Mouse (Mus musculus) left cerebral cortex, adult 11 months (tissue): Measurements from ENCODE around the gene Focad.

Experiments
- DNase-seq: peaks from one replicate; pipeline ENCODE4 v3.0.0; 2022; ENCODE audit warnings: low spot score

Gene Focad

GRCm38 (mm10) chr4:88094062-88094767 lies at the start of gene Focad:
Gene Focad (plus strand): TSS chr4:88094629.
- peak; percentile 97 for DNase-seq

- no peak for DNase-seq
Measured at GRCm38 (mm10) chr4:88045151-88045550, 49.3 kb upstream of the Focad start.

- no peak for DNase-seq
Measured at GRCm38 (mm10) chr4:88046280-88046679, 48.1 kb upstream of the Focad start.

- no peak for DNase-seq
Measured at GRCm38 (mm10) chr4:88075388-88075787, 19.0 kb upstream of the Focad start.

GRCm38 (mm10) chr4:88078983-88079382 lies 15.4 kb upstream of the Focad start:
- no peak for DNase-seq

- DNase-seq, result no peak
Measured at GRCm38 (mm10) chr4:88081417-88081816, 13.0 kb upstream of the Focad start.

- DNase-seq, result no peak
Measured at GRCm38 (mm10) chr4:88081885-88082284, 12.5 kb upstream of the Focad start.

- no peak for DNase-seq
Measured at GRCm38 (mm10) chr4:88082381-88082780, 12.0 kb upstream of the Focad start.

- no peak for DNase-seq
Measured at GRCm38 (mm10) chr4:88083781-88084180, 10.6 kb upstream of the Focad start.

GRCm38 (mm10) chr4:88090316-88090715 lies 4.1 kb upstream of the Focad start:
- DNase-seq, result no peak

GRCm38 (mm10) chr4:88094768-88095420 lies 465 bp downstream of the Focad start:
- DNase-seq, result no peak

GRCm38 (mm10) chr4:88095693-88096092 lies 1.3 kb downstream of the Focad start:
- DNase-seq, result no peak

- DNase-seq, result no peak
Measured at GRCm38 (mm10) chr4:88108585-88108984, 14.2 kb downstream of the Focad start.

- DNase-seq, result no peak
Measured at GRCm38 (mm10) chr4:88117331-88117730, 22.9 kb downstream of the Focad start.

GRCm38 (mm10) chr4:88117942-88118341 lies 23.5 kb downstream of the Focad start:
- no peak for DNase-seq

GRCm38 (mm10) chr4:88118750-88119395 lies 24.4 kb downstream of the Focad start:
- DNase-seq, result no peak

GRCm38 (mm10) chr4:88120091-88120490 lies 25.7 kb downstream of the Focad start:
- DNase-seq, result no peak

GRCm38 (mm10) chr4:88122472-88122871 lies 28.0 kb downstream of the Focad start:
- no peak for DNase-seq

- DNase-seq, result no peak
Measured at GRCm38 (mm10) chr4:88135936-88136335, 41.5 kb downstream of the Focad start.

- no peak for DNase-seq
Measured at GRCm38 (mm10) chr4:88136528-88136927, 42.1 kb downstream of the Focad start.

GRCm38 (mm10) chr4:88138366-88138917 lies 44.0 kb downstream of the Focad start:
- no peak for DNase-seq

GRCm38 (mm10) chr4:88149462-88149861 lies 55.0 kb downstream of the Focad start:
- DNase-seq, result no peak
